Mouse (Mus musculus) lung, postnatal 0 days (tissue): ENCODE measurements around the gene Bcr. TPM values are rescaled to one million over a fixed set of nuclear protein-coding genes. Genes with fewer than 3 reads are reported as not detected.

Experiments used
- ATAC-seq: fragments of 200-750 bp; cut with Nextera tagmentation; 2 replicates; pipeline ENCODE4 v1.8.0; 2017; ENCODE audit warnings: moderate library complexity
- DNase-seq: peaks from one replicate; pipeline ENCODE4 v3.0.0-alpha.2; 2016; ENCODE audit warnings: low spot score
- H3K27ac ChIP-seq: fragments of 300-500 bp; sonication (generic); 2 replicates; pipeline ENCODE4 v1.5.1; 2014; ENCODE audit warnings: antibody characterized with exemption, mild to moderate bottlenecking, low read length, mixed read lengths
- H3K27me3 ChIP-seq: fragments of 300-500 bp; sonication (generic); replicated peaks from 2 replicates; pipeline ENCODE4 v1.6.1; 2014; ENCODE audit warnings: low read length, mixed read lengths; ENCODE audit not compliant: insufficient read depth
- H3K36me3 ChIP-seq: fragments of 300-500 bp; sonication (generic); 2 replicates; pipeline ENCODE4 v1.6.1; 2014; ENCODE audit warnings: low read length, mixed read lengths; ENCODE audit not compliant: insufficient read depth
- H3K4me1 ChIP-seq: fragments of 300-500 bp; sonication (generic); 2 replicates; pipeline ENCODE4 v1.6.1; 2014; ENCODE audit warnings: antibody characterized with exemption, low read depth, low read length, mixed read lengths; ENCODE audit not compliant: insufficient read depth
- H3K4me2 ChIP-seq: fragments of 300-500 bp; sonication (generic); replicated peaks from 2 replicates; pipeline ENCODE4 v1.6.1; 2014; ENCODE audit warnings: low read depth, mild to moderate bottlenecking, low read length, moderate library complexity, mixed read lengths
- H3K4me3 ChIP-seq: fragments of 300-500 bp; sonication (generic); 2 replicates; pipeline ENCODE4 v1.5.1; 2014; ENCODE audit warnings: low read depth, low read length
- H3K9ac ChIP-seq: fragments of 300-500 bp; sonication (generic); replicated peaks from 2 replicates; pipeline ENCODE4 v1.6.1; 2014; ENCODE audit warnings: low read depth, mild to moderate bottlenecking
- H3K9me3 ChIP-seq: fragments of 300-500 bp; sonication (generic); 2 replicates; pipeline ENCODE4 v1.6.1; 2016; ENCODE audit warnings: low read length, mixed read lengths
- CTCF ChIP-seq: IDR thresholded peaks from 2 replicates; pipeline ENCODE4 v1.5.1; 2016; ENCODE audit warnings: antibody characterized with exemption, mild to moderate bottlenecking
- EP300 ChIP-seq: IDR thresholded peaks from 2 replicates; pipeline ENCODE4 v1.6.1; 2016; ENCODE audit warnings: antibody characterized with exemption, mild to moderate bottlenecking, control low read depth
- WGBS: fragments of 180-500 bp; shearing (Covaris S2); extraction: QIAGEN DNeasy Blood & Tissue Kit; methylation state at CpG from one replicate; pipeline ENCODE4 v1.1.7; 2014; 5-methylcytosine and 5-hydroxymethylcytosine counted together
- polyA plus RNA-seq: library from polyadenylated mRNA; unstranded; fragments of >200 nt; fragmentation: Nextera tagmentation; extraction: Ambion mirVana; gene quantifications from 2 replicates; pipeline ENCODE4 v1.2.1, GENCODE M21; 2015

The Bcr gene
- polyA plus RNA-seq, result 16.5 and 20.2 TPM in 2 replicates

GRCm38 (mm10) chr10:75060217-75060842, at the start of gene Bcr:
Bcr (plus strand) TSS chr10:75060592.
- no peaks in the 10 kb centered on the region for H3K36me3 ChIP-seq
- peaks cover 14% of the 10 kb centered on the region; the same call in 1 of the 2 replicates for H3K4me1 ChIP-seq
- peak within 1 kb of the TSS; percentile 93 for H3K4me3 ChIP-seq
- H3K9ac ChIP-seq, result peak within 1 kb of the TSS; percentile 63
- WGBS, result under 1% methylated on average over 24 of the region's 73 CpGs
- no peaks in the 10 kb centered on the region for H3K27me3 ChIP-seq
- DNase-seq (peak; percentile 86), ATAC-seq (peak; percentile 78)
- H3K9me3 ChIP-seq, result no peaks in the 10 kb centered on the region
- H3K27ac ChIP-seq, result peak within 1 kb of the TSS; percentile 51
- H3K4me2 ChIP-seq, result peak within 1 kb of the TSS; percentile 90
- TF ChIP-seq EP300 (no peak), CTCF (peak; percentile 4; the same call in 1 of the 2 replicates)

GRCm38 (mm10) chr10:75010704-75011103, 49.7 kb upstream of the Bcr start:
- no peak for ATAC-seq
- H3K4me3 ChIP-seq, result no peak overlapping the region
- no peaks in the 10 kb centered on the region for H3K27me3 ChIP-seq
- no peak overlapping the region for H3K4me2 ChIP-seq
- no peaks in the 10 kb centered on the region for H3K4me1 ChIP-seq
- H3K9me3 ChIP-seq, result no peaks in the 10 kb centered on the region
- no peak overlapping the region for H3K9ac ChIP-seq
- no peaks in the 10 kb centered on the region for H3K36me3 ChIP-seq
- WGBS, result 88% methylated on average over 15 of the region's 15 CpGs
- no peak for DNase-seq
- H3K27ac ChIP-seq, result no peak overlapping the region
- no peak for TF ChIP-seq EP300
- no peak for TF ChIP-seq CTCF

DNA sequence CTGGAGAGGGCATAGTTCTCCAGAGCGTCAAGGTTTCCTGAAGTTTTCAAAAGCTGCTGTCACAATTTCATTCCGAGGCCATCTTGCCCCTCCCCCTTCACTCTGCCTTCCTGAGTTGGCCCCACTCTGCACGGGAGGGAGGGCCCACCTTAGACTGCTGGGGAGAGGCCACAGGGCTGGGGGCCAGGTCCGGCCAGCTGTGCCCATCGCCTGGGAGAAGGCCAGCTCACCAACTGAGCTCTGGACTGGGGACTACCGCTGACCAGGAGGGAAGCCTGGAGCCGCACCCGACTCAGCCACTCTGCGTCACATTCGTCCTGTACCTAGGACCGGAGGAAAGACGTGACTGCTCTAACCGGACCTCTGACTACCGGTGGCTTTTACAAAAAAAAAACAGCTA, 44.9 kb upstream of the Bcr start:
- Histone ChIP-seq H3K4me2 (no peak overlapping the region), H3K9me3 (no peaks in the 10 kb centered on the region), H3K9ac (no peak overlapping the region), H3K4me1 (no peaks in the 10 kb centered on the region), H3K4me3 (no peak overlapping the region), H3K36me3 (no peaks in the 10 kb centered on the region), H3K27me3 (no peaks in the 10 kb centered on the region), H3K27ac (no peak overlapping the region)
- no peak for ATAC-seq
- TF ChIP-seq EP300 (no peak), CTCF (no peak)
- DNase-seq, result no peak
- WGBS, result 58% methylated on average over 14 of the region's 14 CpGs

- DNase-seq (no peak), ATAC-seq (no peak)
- 81% methylated on average over 4 of the region's 4 CpGs for WGBS
- no peak overlapping the region for H3K9ac ChIP-seq
- no peaks in the 10 kb centered on the region for H3K27me3 ChIP-seq
- no peak overlapping the region for H3K4me3 ChIP-seq
- TF ChIP-seq EP300, result no peak
- TF ChIP-seq CTCF, result no peak
- no peaks in the 10 kb centered on the region for H3K4me1 ChIP-seq
- H3K27ac ChIP-seq, result no peak overlapping the region
- H3K9me3 ChIP-seq, result no peaks in the 10 kb centered on the region
- no peaks in the 10 kb centered on the region for H3K36me3 ChIP-seq
- H3K4me2 ChIP-seq, result no peak overlapping the region
Measured at GRCm38 (mm10) chr10:75016481-75016880, 43.9 kb upstream of the Bcr start.

- Histone ChIP-seq H3K4me1 (no peaks in the 10 kb centered on the region), H3K9me3 (no peaks in the 10 kb centered on the region), H3K27me3 (no peaks in the 10 kb centered on the region), H3K4me3 (no peak overlapping the region), H3K4me2 (no peak overlapping the region), H3K36me3 (no peaks in the 10 kb centered on the region), H3K9ac (no peak overlapping the region), H3K27ac (no peak overlapping the region)
- 63% methylated on average over 1 of the region's 2 CpGs for WGBS
- ATAC-seq (no peak), DNase-seq (no peak)
- TF ChIP-seq EP300 (no peak), CTCF (no peak)
Measured at GRCm38 (mm10) chr10:75020271-75020670, 40.1 kb upstream of the Bcr start.

DNA sequence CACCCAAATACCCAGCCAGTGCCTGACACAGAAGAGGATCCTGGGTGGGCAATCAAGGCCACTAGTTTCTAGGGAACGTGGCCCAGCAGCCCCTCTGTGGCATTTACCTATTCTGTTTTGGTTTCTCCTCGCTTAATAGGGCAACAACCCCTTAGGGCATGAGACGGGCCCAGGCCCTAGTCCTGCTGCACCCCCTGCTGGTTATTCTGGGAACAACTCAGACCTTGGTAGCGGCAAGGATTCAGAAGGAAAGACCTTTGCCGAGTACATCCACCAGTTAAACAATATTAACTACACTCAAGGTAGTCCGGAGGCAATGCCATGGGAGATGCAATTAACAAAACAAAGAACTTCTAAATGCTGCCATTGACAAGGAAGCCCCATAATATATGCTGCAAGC, 39.3 kb upstream of the Bcr start:
- H3K4me2 ChIP-seq, result no peak overlapping the region
- H3K4me3 ChIP-seq, result no peak overlapping the region
- no peaks in the 10 kb centered on the region for H3K9me3 ChIP-seq
- no peaks in the 10 kb centered on the region for H3K4me1 ChIP-seq
- peak; percentile 59 for DNase-seq
- H3K27me3 ChIP-seq, result no peaks in the 10 kb centered on the region
- WGBS, result 7% methylated on average over 6 of the region's 6 CpGs
- H3K27ac ChIP-seq, result no peak overlapping the region
- ATAC-seq, result peak; percentile 52
- H3K36me3 ChIP-seq, result no peaks in the 10 kb centered on the region
- no peak overlapping the region for H3K9ac ChIP-seq
- no peak for TF ChIP-seq EP300
- peak; percentile 92 for TF ChIP-seq CTCF
